Mouse (Mus musculus): Measurements from ENCODE around the gene Aff3.

Aff3 gene

DNA sequence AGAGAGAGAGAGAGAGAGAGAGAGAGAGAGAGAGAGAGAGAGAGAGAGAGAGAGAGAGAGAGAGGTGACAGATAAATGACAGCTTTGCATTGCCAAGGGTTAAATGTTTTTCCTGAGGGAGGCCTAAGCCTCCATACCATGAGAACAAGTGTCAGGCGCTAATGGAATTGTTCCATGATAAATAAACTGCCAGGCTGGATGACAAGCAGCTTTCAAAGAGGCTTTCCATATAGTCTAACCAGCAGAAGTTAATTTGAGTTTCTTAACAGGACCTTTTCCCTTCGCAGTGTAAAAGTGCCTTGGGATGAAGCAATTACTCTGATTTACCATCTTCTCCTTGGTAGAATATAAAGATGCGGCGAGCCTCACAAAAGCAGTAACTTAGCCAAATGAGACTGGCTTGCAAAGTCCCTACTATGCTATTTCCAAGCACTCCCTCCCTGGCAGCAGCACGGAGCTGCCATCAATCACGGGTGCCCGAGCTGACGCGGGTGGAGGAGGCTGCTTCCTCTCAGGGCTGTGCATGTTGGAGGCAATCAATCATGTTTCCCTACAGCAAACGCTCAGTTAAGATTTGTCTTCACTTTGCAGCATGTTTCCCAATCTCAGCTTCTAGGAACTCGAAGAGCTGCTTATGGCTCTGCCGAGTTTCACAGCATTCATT, 119.3 kb downstream of the Aff3 start:
- no peak for DNase-seq (ENCODE audit: low read depth, low spot score)

DNA sequence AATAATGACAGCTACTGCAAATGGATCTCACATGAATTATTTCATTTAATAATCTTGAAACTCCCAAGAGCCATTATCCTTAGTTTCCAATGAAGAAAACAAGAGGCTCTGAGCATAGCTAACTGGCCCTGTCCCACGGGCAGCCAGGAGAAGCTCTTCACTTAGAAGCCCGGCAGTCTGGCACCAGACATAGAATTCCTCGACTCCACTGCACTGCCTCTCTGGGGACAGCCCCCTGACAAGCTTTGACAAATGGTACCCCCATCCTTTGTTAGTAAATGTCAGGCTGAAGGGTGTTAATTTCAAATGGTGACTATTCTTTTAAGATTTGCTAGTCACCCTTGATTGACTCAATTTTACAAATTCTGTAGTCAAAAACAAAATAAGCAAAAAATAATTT, 120.3 kb downstream of the Aff3 start:
- no peak for DNase-seq (ENCODE audit: low read depth, low spot score)

DNA sequence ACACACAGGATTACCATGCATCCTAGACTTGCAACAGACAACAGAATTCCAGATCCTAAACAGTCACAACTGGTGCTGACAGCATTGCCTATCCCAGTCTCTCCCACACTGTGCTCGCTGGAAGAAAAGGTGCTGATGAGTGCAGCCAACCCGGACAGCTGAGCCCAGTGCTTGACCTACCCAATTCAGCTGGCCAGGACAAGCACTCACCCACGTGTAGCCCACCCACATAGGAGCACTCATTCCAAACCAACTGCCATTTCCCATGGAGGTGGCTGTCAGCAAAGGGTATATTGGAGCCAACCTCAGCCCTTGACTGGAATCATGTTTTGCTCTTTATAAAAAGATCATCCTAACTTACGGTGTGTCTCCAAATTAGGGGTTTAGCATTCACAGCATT, 123.2 kb downstream of the Aff3 start:
- no peak for DNase-seq (ENCODE audit: low read depth, low spot score)

DNA sequence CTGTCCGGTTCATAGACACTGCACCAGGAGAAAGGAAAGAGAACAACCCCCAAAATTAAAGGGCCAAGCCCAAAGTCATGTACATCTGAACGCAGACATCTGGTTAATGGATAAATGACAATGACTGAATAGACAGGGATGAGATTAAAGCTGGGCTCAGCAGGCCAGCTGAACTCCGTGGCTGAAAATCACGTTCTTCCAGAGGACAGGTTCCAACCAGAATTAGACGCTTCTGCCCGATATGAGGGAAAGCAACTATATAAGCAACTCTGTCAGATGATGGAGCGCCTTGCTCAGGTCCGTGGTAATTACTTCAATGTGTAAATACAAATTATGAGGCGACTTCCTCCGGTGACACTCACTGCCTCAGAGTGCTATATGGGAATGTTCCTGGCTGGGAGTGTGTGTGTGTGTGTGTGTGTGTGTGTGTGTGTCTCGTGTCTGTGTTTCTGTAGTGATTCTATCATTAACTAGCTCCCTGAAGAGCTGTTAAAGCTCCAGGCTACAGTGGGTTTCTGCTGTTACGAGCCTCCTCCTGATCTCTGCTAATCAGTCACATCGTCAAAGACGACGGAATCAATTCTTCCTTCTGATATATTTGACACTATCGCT, 127.7 kb downstream of the Aff3 start:
- no peak for DNase-seq (ENCODE audit: low read depth, low spot score)

DNA sequence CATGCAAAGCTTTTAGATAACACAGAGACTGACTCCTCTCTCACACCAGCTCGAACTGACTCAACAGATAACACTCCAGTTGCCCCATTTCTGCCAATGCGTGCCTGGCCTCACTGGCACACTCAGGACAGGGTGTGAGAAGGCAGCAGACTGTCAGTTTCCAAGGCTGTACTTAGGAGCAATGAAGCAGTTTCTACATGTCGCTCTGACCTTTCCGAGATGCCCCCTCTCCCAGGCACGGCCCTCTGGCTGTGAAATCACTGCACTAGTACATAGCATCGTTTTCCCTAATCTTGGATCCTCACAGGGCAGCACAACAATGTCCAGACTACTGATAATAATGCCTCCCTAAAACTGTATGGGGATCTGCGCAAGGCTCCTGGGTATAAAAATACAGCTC, 132.2 kb downstream of the Aff3 start:
- no peak for DNase-seq (ENCODE audit: low read depth, low spot score)

DNA sequence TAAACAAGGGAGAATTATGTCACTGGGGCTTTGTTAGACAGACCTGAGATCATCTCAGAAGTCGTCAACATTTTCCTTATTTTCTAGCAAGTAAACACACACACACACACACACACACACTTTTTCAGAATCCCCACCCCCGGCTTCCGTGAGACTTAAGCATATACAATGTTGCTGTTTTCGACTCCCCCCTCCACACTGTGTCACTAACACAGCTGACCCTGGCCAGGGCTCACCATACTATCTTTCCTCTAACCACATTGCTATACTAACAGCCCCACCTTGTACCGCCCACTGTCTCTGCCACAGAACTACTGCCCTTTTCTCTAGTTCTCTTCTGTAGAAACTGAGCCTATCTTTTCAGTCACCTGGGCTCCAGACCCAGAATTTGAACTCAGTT, 136.1 kb downstream of the Aff3 start:
- DNase-seq (ENCODE audit: low read depth, low spot score) = no peak

DNA sequence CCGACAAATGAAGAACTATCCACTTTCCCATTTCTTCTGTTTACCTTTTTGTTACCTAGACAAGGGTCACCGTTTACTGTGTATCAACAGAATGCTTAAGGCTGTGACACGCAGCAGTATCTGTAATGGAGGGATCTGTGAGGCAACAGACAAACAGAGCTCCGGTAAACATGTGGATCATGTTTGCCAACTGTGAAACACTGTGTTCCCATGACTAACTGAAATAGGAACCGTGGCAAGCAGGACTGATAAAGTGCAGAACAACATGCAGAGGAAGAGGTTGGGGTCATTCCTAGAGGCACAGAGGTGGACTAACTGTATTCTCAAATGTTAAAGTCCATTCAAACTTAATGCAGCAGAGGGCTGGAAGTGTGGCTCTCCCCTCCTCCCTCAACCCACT, 138.2 kb downstream of the Aff3 start:
- DNase-seq (ENCODE audit: low read depth, low spot score) = no peak

DNA sequence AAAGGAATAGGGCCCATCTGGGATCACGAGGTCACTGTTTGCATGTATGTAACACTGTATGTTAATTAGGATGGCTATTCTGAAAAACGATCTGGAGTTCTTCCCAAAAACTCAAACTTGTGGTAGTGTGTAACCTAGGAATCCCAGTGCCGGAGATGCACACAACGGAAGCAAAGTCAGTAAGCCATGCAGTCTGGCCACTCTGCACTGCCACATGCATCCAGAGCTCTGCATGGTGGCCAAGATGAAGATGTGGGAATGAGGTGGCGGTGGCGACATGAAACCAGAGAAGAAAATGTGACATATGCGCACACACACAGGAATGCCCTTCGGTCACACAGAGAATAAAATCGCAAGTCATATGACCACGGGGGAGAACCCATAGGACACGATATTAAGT, 143.1 kb downstream of the Aff3 start:
- no peak for DNase-seq (ENCODE audit: low read depth, low spot score)

DNA sequence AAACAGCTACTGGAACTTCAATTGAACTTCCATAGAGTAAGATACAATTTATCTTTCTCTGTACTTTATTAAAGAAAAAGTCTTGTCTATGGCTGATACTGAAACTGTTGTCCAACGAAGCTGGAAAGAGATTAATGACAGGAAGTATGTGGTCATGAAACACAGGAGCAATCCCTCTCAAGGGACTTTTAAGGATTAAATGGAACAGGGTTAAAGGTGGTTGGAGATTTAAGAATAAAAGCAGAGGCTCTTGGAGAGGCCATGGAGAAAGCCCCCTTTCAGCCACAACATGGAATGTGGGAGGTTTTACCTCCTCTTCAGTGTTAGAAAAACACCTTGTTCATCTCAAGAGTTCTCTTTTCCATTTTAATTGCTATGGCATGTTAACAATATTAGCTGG, 148.5 kb downstream of the Aff3 start:
- DNase-seq (ENCODE audit: low read depth, low spot score) = no peak

DNA sequence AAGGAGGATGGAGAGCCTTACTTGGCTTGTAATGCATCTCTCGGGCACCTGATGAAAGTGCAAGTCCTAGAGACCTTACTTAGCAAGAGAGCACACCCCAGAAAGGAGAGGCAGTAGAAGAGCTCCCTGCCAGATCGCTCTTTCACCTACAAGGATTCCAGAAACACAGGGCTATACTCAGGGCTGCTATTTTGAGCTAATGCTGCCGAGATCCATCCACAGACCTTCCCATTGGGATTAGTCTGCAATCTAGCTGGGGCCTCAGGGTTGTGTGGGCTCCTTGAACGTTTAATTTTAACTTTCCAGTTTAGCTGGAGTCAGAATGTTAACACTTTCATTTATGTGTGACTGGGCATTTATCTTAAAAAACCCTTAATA, 150.1 kb downstream of the Aff3 start:
- no peak for DNase-seq (ENCODE audit: low read depth, low spot score)

DNA sequence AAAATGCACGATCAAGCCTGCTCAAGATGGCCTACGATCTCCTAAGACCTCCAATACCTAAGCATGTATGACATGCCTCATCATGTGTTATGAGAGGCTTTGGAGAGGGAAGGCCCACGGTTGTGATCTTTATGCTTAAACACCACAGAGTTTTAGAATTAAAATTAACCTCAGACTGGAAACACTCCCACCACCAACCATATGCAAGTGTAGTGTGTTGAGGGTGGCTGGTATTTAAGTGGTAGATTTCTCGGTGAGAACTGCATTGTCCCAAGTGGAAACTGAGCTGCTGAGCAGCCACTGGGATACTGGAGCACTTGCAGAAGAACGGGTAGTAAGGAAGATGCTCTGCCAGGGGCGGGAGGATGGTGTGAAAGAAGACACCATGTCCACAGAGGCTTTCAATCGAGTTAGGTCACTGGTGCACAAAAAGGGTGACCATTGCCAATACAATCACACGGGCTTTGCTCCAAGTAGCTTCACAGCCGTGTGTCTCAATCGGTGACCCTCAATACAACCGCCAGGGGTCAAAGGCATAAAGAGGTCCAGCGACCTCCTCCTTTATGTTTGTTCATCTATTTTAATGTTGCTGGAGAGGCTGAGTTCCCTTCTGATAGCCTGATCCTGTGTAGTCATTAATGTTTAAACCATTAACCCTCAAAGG, 150.7 kb downstream of the Aff3 start:
- DNase-seq (ENCODE audit: low read depth, low spot score) = no peak

DNA sequence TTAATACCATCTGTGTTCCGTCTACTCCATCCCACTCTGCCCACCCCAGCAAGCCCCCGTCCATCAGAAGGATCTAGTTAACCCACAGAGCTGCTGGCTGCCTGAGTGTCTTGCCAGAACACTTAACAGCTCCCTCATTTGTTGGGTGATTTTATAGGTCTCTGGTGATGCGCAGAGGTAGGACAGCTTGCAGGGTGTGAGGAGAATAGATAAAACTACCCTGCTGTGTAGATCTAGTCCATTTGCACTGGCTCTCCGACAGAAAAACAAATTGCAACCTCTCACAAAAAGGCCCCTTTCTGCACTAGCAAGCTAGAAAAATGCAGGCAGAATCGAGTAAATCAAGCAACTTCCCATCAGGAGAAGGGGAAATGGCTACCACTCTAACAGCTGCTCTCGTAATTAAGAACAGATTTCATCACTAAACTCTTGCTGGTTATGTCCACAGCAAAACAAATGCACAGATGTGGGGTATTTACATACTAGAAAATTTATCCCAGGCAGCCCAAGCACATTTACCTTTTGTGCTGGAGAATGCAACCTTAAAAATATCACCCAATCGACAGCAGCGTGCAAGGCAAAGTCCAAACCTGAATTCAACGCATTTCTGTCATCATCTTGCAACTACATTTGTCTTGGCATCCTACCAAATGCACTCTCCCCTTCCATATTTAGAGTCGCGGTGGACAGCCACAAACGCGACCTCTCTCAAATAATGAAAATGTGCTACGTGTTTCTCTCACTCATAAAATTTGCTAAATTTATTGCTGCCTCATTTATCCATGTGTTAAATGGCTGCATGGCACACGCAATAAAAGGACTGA, 152.3 kb downstream of the Aff3 start:
- no peak for DNase-seq (ENCODE audit: low read depth, low spot score)

DNA sequence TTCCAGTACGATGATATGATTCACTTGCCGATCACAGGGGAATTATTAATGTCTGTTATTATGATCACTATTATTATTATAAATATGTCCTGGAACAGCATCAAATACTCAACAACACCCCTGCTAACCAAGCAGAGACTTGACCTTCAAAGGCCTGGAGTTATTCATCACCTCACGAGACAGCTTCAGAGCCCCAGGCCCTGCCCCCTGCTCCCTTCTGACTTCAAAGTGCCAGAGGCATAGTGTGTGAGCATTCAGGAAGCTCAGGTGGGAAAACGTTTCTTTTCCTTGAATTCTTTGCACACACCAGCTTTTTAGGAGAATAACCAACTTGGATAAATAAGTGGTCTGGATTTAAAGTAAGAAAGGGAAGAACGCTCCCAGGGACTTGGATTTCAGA, 153.7 kb downstream of the Aff3 start:
- DNase-seq (ENCODE audit: low read depth, low spot score) = no peak

DNA sequence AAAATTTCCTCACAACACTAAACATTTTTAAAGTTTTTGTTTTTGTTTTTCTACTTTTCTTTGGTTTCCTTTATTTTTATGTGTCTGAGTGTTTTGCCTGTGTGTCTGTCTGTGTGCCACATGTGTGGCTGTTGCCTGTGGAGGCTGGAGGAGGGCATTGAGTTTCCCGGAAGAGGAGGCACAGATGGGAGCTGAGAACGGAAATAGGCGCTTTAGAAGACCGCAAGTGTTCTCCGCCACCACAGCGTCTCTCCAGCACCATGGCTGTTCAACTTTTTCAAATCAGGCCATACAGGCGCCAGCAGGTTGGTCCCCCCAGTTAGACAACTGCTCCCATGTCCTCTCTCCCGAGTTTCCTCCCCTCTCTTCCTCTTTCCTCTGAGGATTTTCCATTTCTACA, 155.5 kb downstream of the Aff3 start:
- peak; percentile 15 for DNase-seq (ENCODE audit: low read depth, low spot score)

DNA sequence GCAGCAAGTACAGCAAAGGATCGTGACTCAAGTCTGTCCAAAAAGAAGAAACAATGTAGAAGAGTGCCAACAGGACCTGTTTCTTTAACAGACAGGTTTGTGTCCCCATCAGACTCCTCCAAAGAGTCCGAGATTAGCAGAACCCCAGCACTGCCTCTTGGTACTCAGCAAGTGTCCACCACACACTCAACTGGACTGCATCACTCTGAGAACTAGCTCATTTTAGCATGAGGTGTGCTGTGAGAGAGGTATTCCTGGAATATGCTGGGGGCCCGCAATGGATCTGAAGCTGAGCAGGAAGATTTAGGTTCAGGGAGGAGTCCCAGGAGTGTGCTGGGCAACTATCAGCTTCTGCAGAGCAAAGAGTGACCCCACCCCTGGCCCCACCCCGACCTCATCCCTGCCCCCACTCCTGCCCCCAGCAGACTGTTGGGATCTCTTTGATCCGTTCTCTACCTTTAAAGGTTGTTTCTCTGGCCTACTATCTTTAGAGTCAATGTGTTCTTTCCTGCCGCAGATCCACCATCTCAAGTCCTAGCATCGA, 157.0 kb downstream of the Aff3 start:
- DNase-seq (ENCODE audit: low read depth, low spot score) = no peak

DNA sequence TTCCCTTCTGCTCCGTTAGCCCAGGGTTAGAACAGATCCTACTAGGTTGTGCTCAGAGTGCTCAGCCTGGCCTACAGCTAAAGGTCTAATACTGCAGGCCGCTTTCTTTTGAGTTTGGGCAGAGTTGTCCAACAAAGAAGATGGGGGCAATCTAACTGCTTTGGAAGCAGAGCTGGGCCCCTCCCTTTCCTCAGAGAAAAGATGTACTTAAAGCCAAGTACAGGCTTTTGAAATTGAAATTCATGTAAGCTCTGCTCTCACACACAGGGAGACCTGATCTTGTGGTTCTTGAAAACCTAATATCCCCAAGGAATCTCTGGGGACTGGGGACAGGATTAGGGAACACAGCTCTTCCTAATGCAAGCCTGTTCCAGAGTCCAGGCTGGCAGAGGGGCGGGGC, 158.4 kb downstream of the Aff3 start:
- peak; percentile 80 for DNase-seq (ENCODE audit: low read depth, low spot score)

DNA sequence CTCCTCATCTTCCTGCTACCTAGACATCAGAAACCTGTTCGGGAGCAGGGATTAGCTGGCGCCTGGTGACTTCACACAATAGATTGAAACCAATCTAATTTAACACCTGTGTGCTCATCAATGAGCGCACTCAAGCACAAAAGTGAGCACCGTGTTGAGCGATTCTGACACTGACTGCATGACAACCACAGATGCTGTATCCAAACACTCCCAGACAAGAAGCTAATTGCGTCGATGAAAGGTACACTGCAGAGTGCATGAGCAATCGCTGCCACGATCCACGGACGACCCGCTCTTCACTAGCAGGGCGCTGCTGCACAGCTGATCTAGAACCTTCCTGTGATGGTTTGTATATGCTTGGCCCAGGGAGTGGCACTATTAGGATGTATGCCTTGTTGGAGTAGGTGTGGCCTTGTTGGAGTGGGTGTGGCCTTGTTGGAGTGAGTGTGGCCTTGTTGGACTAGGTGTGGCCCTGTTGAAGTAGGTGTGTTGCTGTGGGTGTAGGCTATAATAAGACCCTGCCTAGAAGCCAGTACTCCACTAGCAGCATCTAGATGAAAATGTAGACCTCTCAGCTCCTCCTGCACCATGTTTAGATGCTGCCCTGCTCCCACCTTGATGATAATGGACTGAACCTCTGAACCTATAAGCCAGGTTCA, 161.2 kb downstream of the Aff3 start:
- DNase-seq (ENCODE audit: low read depth, low spot score) = peak; percentile 57

DNA sequence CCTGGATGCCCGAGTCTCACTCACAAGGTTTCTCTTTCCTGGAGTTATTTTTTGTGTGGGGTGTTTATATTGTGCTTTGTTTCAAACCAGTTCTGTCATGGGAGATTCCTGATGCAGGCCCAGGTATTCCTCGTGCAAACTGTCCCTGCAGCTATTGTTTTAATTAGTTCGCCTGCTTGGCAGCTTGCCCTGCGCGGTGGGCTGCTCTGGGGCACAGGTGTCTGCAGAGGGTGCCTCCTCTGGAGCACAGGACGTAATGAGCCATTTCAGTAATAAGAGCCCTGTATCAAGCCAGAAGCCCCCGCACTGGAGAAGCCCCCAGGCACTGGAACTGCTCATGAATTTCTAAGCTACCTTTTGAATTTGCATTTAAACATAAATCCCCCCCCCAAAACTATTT, 162.0 kb downstream of the Aff3 start:
- no peak for DNase-seq (ENCODE audit: low read depth, low spot score)

DNA sequence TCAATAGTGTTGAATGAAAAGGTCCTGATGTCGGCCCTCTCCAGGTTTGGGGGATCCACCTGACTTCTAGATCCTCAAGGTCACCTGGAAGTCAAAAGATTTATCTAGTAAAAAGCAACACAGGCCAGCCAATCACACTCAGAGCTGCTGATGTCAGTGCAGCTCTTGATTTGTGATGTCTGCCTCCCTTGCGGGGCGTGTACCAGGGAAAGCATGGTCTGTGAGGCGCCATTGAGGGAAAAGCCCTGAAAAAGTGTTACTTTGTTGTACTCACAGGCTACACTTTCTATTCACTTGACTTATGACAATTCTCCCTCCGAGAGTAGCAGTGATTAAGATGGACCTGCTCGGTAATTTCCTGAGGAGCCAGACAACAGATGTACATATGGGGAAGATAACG, 163.5 kb downstream of the Aff3 start:
- peak; percentile 29 for DNase-seq (ENCODE audit: low read depth, low spot score)

DNA sequence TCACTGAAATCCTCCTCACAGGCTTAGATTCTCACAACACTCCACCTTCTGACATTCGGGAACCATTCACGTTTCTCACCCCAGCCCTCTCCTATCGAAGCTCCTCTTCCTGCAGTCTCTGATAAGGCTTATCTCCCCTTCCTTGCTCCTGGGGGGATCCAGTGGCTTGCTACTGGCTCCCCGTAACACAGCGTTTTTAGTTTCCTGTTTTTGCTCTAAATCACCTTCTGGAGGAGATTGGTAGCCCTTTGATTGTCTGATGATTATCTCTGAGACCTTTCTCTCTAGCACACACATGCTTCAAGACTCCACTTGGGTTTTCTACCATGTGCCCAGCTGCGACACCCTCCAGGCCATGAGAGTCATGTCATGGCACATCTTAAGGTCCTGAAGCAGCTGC, 165.3 kb downstream of the Aff3 start:
- DNase-seq (ENCODE audit: low read depth, low spot score) = no peak

DNA sequence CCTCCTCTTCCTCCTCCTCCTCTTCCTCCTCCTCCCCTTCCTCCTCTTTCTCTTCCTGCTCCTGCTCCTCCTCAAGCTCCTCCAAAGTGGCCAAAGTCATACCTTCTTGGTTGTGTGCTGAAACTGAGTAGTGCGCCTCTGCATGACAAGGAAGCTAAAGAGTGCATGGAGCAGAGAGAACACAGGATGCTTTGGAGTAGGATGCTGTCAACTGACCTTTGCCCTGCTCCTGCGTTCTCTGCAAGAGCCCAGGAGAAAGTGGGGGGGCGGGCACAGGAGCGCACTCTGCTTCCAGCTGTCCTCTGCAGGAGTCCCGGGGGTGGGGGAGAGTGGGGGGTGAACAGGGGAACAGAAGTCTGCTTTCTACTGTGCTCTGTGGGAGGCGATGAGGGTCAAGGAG, 167.2 kb downstream of the Aff3 start:
- DNase-seq (ENCODE audit: low read depth, low spot score) = no peak

All from ZHBTc4 (cell line).